Mouse (Mus musculus): ENCODE measurements around the gene Mbl1.

The Mbl1 gene

DNA sequence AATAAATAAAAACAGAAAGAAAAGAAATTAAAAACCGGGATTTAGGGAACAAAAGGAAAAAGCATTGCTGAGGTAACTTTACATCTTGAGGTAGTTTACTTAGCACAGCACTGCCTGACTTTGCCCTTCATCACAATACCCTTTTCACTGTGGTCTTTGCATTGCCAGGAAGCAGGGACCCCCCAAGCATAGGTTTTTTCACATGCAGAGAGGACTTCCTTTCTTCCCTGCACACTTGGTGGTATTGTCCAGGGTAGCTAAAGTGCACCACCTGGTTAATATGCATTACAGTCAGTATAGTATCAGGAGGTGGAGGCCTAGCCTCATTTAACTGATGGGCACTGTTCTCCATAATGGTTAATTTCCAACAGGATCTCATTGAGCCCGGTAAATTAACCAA is 38.2 kb downstream of the Mbl1 start:
- no peak for DNase-seq (ENCODE audit: low read depth, low spot score)

DNA sequence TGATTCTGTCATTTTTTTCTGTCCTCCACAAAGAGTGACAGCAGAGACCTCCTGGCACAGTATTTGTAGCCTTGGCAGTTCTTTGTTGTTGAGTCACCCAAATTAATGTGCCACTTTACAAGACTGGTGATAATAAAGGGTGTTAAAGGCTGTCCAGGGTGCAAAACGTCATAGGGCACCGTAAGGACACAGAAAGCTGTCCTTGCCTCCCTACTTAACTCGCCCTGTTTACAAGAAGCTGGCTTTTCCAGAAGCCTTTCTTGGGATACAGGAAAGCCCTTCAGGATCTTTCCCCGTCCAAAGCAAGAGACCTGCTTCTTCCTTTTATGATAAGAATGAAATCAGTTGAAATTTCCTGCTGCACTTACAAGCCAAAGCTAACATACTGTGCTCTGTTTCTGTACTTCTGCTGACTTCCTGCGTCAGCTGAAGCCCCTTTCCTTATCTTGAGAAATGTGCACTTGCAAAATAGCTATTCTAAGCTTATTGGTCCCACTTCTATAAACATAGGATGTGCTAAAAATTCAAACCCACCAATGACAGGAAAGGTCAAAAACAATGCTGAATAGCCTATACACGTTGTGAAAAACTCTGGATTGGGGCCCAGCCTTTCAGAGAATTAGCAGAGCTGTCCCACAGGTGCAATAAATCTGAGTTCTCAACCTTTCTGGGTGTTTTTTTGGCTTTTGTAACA is 46.9 kb downstream of the Mbl1 start:
- DNase-seq (ENCODE audit: low read depth, low spot score) = no peak

Data from c-Kit-negative CD71-positive TER-119-positive erythroid progenitor cells, embryonic 14.5 days (primary cell).